Mouse (Mus musculus): ENCODE results near the gene St6galnac5. TPM values are rescaled to one million over a fixed set of nuclear protein-coding genes. Genes with fewer than 3 reads are reported as not detected.
"Not testable (repeated sequence)": the region's sequence is repeated elsewhere in the genome, so short reads cannot be mapped to it uniquely, and the experiment has no call there.

The St6galnac5 gene
- polyA plus RNA-seq, 1 experiment from 2014 or later: 0.05 TPM

- Histone ChIP-seq H3K4me2 (no peak overlapping the region), H3K4me1 (no peaks in the 10 kb centered on the region), H3K36me3 (0 out of 2 replicates have a peak, but pooled peaks cover 2% of the 10 kb centered on the region), H3K27ac (no peak overlapping the region), H3K27me3 (replicated peaks) (no peaks in the 10 kb centered on the region), H3K4me3 (no peak overlapping the region), H3K9ac (no peak overlapping the region), H3K9me3 (replicated peaks) (no peaks in the 10 kb centered on the region)
- WGBS (ENCODE audit: insufficient replicate concordance): 71% methylated on average over 4 of the region's 4 CpGs
- ATAC-seq: no peak
These were observed 185.8 kb downstream of the St6galnac5 start for GRCm38 (mm10) chr3:152796216-152796615.

- Histone ChIP-seq H3K9me3 (replicated peaks) (no peaks in the 10 kb centered on the region), H3K9ac (no peak overlapping the region), H3K27ac (no peak overlapping the region), H3K27me3 (replicated peaks) (no peaks in the 10 kb centered on the region), H3K4me3 (no peak overlapping the region), H3K4me2 (no peak overlapping the region), H3K4me1 (no peaks in the 10 kb centered on the region), H3K36me3 (peaks cover 18% of the 10 kb centered on the region)
- 79% methylated on average over 4 of the region's 4 CpGs for WGBS (ENCODE audit: insufficient replicate concordance)
- no peak for ATAC-seq
These were observed 189.0 kb downstream of the St6galnac5 start for GRCm38 (mm10) chr3:152793006-152793405.

DNA sequence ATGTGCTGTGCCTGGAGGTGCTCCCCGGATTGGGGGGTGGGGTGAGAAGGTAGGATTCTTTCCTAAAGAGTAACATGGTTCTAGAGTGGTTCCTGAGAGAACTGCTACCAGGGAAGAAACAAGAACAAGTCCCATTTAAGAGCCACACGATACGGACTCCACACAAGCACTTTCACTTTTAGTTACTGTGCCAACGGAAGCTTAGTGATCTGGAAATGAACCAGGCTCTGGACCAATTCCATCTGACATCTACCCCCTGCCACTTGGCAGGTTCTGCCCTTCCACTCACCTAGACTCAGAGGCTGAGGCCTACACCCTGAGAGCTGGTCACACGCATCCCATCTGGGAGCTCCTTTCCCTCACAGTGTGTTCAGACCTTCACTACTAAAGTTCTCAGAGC is 189.4 kb downstream of the St6galnac5 start:
- no peak; the same call in 1 of the 2 replicates for ATAC-seq
- H3K4me2 ChIP-seq: no peak overlapping the region
- no peaks in the 10 kb centered on the region for H3K4me1 ChIP-seq
- no peak overlapping the region for H3K4me3 ChIP-seq
- WGBS (ENCODE audit: insufficient replicate concordance): 85% methylated on average over 5 of the region's 5 CpGs
- peaks cover 22% of the 10 kb centered on the region for H3K36me3 ChIP-seq
- no peak overlapping the region for H3K27ac ChIP-seq
- H3K9ac ChIP-seq: no peak overlapping the region
- no peaks in the 10 kb centered on the region for H3K27me3 ChIP-seq (replicated peaks)
- no peaks in the 10 kb centered on the region for H3K9me3 ChIP-seq (replicated peaks)

DNA sequence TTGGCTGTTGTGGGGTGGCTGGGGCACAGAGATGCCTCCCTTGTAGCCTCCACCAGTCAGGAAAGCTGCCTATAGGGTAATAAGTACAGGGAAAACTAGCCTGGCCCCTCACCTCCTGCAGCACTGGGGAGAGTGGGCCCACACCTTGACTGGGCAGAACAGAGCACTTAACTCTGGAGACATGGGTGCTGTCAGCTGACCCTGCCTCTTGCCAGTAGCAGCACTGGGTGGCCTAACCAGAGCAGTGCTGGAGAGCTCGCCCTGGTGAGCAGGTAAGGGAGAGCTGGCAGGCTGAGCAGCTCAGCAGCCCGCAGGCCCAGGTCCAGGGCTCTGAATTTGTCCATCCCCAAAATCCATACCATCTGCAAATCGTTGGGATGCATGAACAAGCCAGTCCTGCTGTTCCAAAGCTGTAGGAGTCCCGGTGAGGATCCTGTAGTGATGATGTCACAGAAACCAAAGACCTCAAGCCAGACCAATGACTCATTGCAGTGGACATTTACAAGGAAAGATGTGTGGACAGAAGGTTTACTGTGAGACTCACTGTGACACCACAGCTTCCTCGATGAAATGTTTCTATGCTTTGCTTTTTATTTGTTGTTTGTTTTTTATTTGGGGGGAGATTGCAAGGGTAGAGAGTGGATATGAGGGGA is 193.6 kb downstream of the St6galnac5 start:
- 80% methylated on average over 5 of the region's 5 CpGs for WGBS (ENCODE audit: insufficient replicate concordance)
- not testable (repeated sequence) for H3K9ac ChIP-seq

GRCm38 (mm10) chr3:152784353-152784752 is 197.7 kb downstream of the St6galnac5 start:
- ATAC-seq, H3K27ac ChIP-seq: not testable (repeated sequence)

More for the DNA sequence above, 193.6 kb downstream of the St6galnac5 start:
- H3K27ac ChIP-seq; H3K9me3 ChIP-seq (replicated peaks); ATAC-seq; H3K27me3 ChIP-seq (replicated peaks); H3K4me3 ChIP-seq; H3K4me2 ChIP-seq; H3K4me1 ChIP-seq: not testable (repeated sequence)
- H3K36me3 ChIP-seq: peaks cover 28% of the 10 kb centered on the region

GRCm38 (mm10) chr3:152783792-152784191 is 198.3 kb downstream of the St6galnac5 start:
- Histone ChIP-seq H3K4me1 (0 out of 2 replicates have a peak, but pooled peaks cover 3% of the 10 kb centered on the region), H3K9ac (no peak overlapping the region), H3K27ac (no peak overlapping the region), H3K4me3 (no peak overlapping the region), H3K4me2 (no peak overlapping the region), H3K27me3 (replicated peaks) (no peaks in the 10 kb centered on the region), H3K36me3 (peaks cover 19% of the 10 kb centered on the region; the same call in 1 of the 2 replicates), H3K9me3 (replicated peaks) (no peaks in the 10 kb centered on the region)
- WGBS (ENCODE audit: insufficient replicate concordance): 41% methylated on average over 7 of the region's 7 CpGs
- ATAC-seq: peak; percentile 40; the same call in 1 of the 2 replicates

More at GRCm38 (mm10) chr3:152784353-152784752, 197.7 kb downstream of the St6galnac5 start:
- H3K4me3 ChIP-seq; H3K9me3 ChIP-seq (replicated peaks); H3K4me1 ChIP-seq; H3K27me3 ChIP-seq (replicated peaks); H3K4me2 ChIP-seq; H3K9ac ChIP-seq: not testable (repeated sequence)
- 86% methylated on average over 8 of the region's 13 CpGs for WGBS (ENCODE audit: insufficient replicate concordance)
- H3K36me3 ChIP-seq: peaks cover 23% of the 10 kb centered on the region

DNA sequence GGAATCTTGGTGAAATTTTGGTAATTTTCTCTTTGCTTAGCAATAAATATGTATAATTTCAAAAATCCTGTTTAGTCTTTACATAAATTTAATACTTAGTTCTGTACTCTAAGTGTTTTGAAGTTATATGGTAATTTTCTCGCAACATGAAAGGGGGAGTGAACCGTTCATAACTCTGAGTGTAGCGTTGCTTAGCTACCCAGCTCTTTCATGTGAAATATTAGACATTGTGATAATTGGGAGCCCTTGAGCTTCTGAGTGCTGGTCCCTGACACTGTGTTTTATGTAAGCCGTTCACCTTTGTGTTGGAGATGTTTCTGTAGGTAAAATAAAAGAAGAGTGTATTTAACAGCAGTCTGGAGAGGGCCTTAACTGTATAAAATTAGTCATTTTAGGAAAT is 202.2 kb downstream of the St6galnac5 start:
- Histone ChIP-seq H3K36me3 (0 out of 2 replicates have a peak, but pooled peaks cover 5% of the 10 kb centered on the region), H3K9ac (no peak overlapping the region), H3K4me3 (no peak overlapping the region), H3K9me3 (replicated peaks) (no peaks in the 10 kb centered on the region), H3K4me1 (0 out of 2 replicates have a peak, but pooled peaks cover 3% of the 10 kb centered on the region), H3K4me2 (no peak overlapping the region), H3K27ac (no peak overlapping the region), H3K27me3 (replicated peaks) (no peaks in the 10 kb centered on the region)
- WGBS (ENCODE audit: insufficient replicate concordance): 88% methylated on average over 4 of the region's 4 CpGs
- ATAC-seq: no peak

DNA sequence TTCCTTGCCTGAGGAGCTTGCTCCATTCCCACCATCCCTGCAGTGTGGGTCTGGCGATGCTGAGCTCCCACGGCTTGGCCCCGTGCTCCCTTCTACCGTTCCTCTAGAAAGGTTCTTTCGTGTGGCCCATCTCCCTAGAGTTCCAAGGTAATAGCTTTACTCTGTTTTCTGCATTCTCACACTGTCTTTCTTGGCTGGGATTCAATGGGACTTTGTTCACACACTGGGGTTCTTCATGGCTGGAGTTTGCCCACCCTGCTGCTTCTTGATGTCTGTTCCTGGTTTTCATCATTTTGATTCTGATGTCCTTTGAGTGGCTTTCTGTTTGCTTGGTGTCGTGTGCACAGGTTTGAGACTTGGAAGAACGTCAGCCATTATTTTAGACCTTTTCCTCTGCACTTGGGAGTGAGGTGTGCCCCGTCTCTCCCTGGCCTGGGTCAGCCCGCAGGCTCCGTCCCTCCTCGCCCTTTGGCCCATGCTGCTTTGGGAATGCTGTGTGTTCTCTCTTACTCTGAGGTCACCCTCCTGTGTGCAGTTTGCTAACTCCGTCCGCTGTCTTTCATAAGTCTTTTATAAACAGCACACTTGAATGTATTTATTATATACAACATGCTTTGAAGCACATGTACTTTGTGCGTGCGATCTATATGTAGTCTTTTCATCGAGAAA is 205.0 kb downstream of the St6galnac5 start:
- H3K4me2 ChIP-seq: no peak overlapping the region
- WGBS (ENCODE audit: insufficient replicate concordance): 81% methylated on average over 16 of the region's 16 CpGs
- no peak overlapping the region for H3K4me3 ChIP-seq
- no peaks in the 10 kb centered on the region for H3K9me3 ChIP-seq (replicated peaks)
- H3K9ac ChIP-seq: no peak overlapping the region
- H3K27me3 ChIP-seq (replicated peaks): no peaks in the 10 kb centered on the region
- H3K27ac ChIP-seq: no peak overlapping the region
- peaks cover 9% of the 10 kb centered on the region; the same call in 1 of the 2 replicates for H3K36me3 ChIP-seq
- ATAC-seq: no peak
- H3K4me1 ChIP-seq: no peaks in the 10 kb centered on the region

DNA sequence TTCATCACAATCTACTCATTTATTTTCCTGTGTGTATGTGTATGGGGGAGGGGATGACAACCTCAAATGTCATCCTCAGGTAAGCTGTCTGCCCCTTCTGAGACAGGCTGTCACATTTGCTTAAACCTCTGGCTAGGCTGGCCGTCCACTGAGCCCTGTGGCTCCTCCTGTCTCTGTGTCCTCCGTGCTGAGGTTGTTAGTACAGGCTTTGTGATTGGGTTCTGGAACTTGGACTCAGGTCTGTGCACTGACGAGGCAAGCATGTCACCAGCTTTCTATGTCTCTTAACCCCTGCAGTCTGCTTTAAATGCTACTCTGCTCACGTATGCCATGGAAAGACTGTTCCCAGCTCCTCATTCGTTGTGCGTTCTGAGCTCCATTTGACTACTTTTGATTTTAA is 205.7 kb downstream of the St6galnac5 start:
- 76% methylated on average over 6 of the region's 6 CpGs for WGBS (ENCODE audit: insufficient replicate concordance)
- Histone ChIP-seq H3K4me2 (no peak overlapping the region), H3K27ac (no peak overlapping the region), H3K9me3 (replicated peaks) (no peaks in the 10 kb centered on the region), H3K27me3 (replicated peaks) (no peaks in the 10 kb centered on the region), H3K36me3 (peaks cover 9% of the 10 kb centered on the region; the same call in 1 of the 2 replicates), H3K4me3 (no peak overlapping the region), H3K4me1 (no peaks in the 10 kb centered on the region), H3K9ac (no peak overlapping the region)
- no peak for ATAC-seq

GRCm38 (mm10) chr3:152770056-152770455 is 212.0 kb downstream of the St6galnac5 start:
- Histone ChIP-seq H3K9ac (no peak overlapping the region), H3K36me3 (peaks cover 42% of the 10 kb centered on the region), H3K4me3 (no peak overlapping the region), H3K4me1 (peaks cover 2% of the 10 kb centered on the region), H3K4me2 (no peak overlapping the region), H3K27ac (no peak overlapping the region), H3K27me3 (replicated peaks) (no peaks in the 10 kb centered on the region), H3K9me3 (replicated peaks) (no peaks in the 10 kb centered on the region)
- ATAC-seq: no peak
- 82% methylated on average over 6 of the region's 6 CpGs for WGBS (ENCODE audit: insufficient replicate concordance)

- no peak overlapping the region for H3K4me2 ChIP-seq
- H3K9me3 ChIP-seq (replicated peaks): no peaks in the 10 kb centered on the region
- no peak overlapping the region for H3K4me3 ChIP-seq
- H3K4me1 ChIP-seq: peaks cover 28% of the 10 kb centered on the region
- no peak overlapping the region for H3K9ac ChIP-seq
- H3K27me3 ChIP-seq (replicated peaks): no peaks in the 10 kb centered on the region
- no peak for ATAC-seq
- peaks cover 37% of the 10 kb centered on the region for H3K36me3 ChIP-seq
- WGBS (ENCODE audit: insufficient replicate concordance): 79% methylated on average over 11 of the region's 11 CpGs
- H3K27ac ChIP-seq: no peak overlapping the region
These were observed 214.6 kb downstream of the St6galnac5 start for GRCm38 (mm10) chr3:152767485-152767884.
